Mouse (Mus musculus): ENCODE measurements around the gene Psmd12. TPM values are rescaled to one million over a fixed set of nuclear protein-coding genes. Genes with fewer than 3 reads are reported as not detected.

Psmd12 gene
- polyA plus RNA-seq, 1 experiment from 2014 or later, result 221 TPM

Other genes with a start within 250 kb of the Psmd12 start
- 37.1 and 42.5 TPM in 2 replicates for gene Pitpnc1, start 8.8 kb upstream of the Psmd12 start, polyA plus RNA-seq (2016; fragmentation: Nextera tagmentation; extraction: Ambion mirVana)
- 24.1 and 26.6 TPM in 2 replicates for gene Helz, start 68.4 kb downstream of the Psmd12 start, polyA plus RNA-seq (2016; fragmentation: Nextera tagmentation; extraction: Ambion mirVana)
- gene Cacng1, start 237.0 kb downstream of the Psmd12 start, polyA plus RNA-seq (2016; fragmentation: Nextera tagmentation; extraction: Ambion mirVana), result not detected in 2 replicates

All from embryonic facial prominence, embryonic 10.5 days (tissue).